Mouse (Mus musculus): ENCODE results near the gene Gm21987. TPM values are rescaled to one million over a fixed set of nuclear protein-coding genes. Genes with fewer than 3 reads are reported as not detected.

Gm21987 gene
- polyA plus RNA-seq, 2 experiments from 2014 or later = not detected

- no peak for ATAC-seq
Measured at GRCm38 (mm10) chr16:38349881-38350280, 3.0 kb downstream of the Gm21987 start.

GRCm38 (mm10) chr16:38350361-38350855 is 3.6 kb downstream of the Gm21987 start:
- no peak for ATAC-seq

GRCm38 (mm10) chr16:38350939-38351338 is 4.1 kb downstream of the Gm21987 start:
- ATAC-seq = no peak

GRCm38 (mm10) chr16:38352031-38352430 is 5.2 kb downstream of the Gm21987 start:
- no peak for ATAC-seq

- ATAC-seq = peak; percentile 59
Measured at GRCm38 (mm10) chr16:38352851-38353250, 6.0 kb downstream of the Gm21987 start.

- peak; percentile 60 for ATAC-seq
Measured at GRCm38 (mm10) chr16:38353642-38354041, 6.8 kb downstream of the Gm21987 start.

- ATAC-seq = no peak
Measured at GRCm38 (mm10) chr16:38354185-38354913, 7.5 kb downstream of the Gm21987 start.

GRCm38 (mm10) chr16:38358256-38358812 is 11.5 kb downstream of the Gm21987 start:
- no peak for ATAC-seq

- no peak for ATAC-seq
Measured at GRCm38 (mm10) chr16:38359241-38359640, 12.4 kb downstream of the Gm21987 start.

GRCm38 (mm10) chr16:38359857-38360256 is 13.0 kb downstream of the Gm21987 start:
- no peak for ATAC-seq

- ATAC-seq = peak; percentile 50
Measured at GRCm38 (mm10) chr16:38360317-38360716, 13.5 kb downstream of the Gm21987 start.

- no peak for ATAC-seq
Measured at GRCm38 (mm10) chr16:38361933-38362332, 15.1 kb downstream of the Gm21987 start, which contains the start of gene Popdc2. Gene Popdc2, plus strand, starts transcription at chr16:38362209.

GRCm38 (mm10) chr16:38362493-38363255 is 15.8 kb downstream of the Gm21987 start:
- ATAC-seq = no peak

- no peak for ATAC-seq
Measured at GRCm38 (mm10) chr16:38363256-38363595, 16.4 kb downstream of the Gm21987 start.

GRCm38 (mm10) chr16:38363657-38364056 is 16.8 kb downstream of the Gm21987 start:
- no peak for ATAC-seq

GRCm38 (mm10) chr16:38365390-38365789 is 18.6 kb downstream of the Gm21987 start:
- ATAC-seq = no peak

- no peak for ATAC-seq
Measured at GRCm38 (mm10) chr16:38366231-38366630, 19.4 kb downstream of the Gm21987 start.

GRCm38 (mm10) chr16:38368336-38368735 is 21.5 kb downstream of the Gm21987 start:
- no peak for ATAC-seq

- ATAC-seq = no peak
Measured at GRCm38 (mm10) chr16:38369000-38369399, 22.2 kb downstream of the Gm21987 start.

GRCm38 (mm10) chr16:38369431-38369830 is 22.6 kb downstream of the Gm21987 start:
- no peak for ATAC-seq

GRCm38 (mm10) chr16:38369992-38370484 is 23.2 kb downstream of the Gm21987 start:
- no peak for ATAC-seq

GRCm38 (mm10) chr16:38370633-38371374 is 24.0 kb downstream of the Gm21987 start:
- no peak for ATAC-seq
